Mouse (Mus musculus): ENCODE data around the gene Smim12. TPM values are rescaled to one million over a fixed set of nuclear protein-coding genes. Genes with fewer than 3 reads are reported as not detected.

Gene Smim12
- 57.0 and 58.6 TPM in 2 replicates for polyA plus RNA-seq (2014; fragmentation: Nextera tagmentation; extraction: Ambion mirVana)

DNA sequence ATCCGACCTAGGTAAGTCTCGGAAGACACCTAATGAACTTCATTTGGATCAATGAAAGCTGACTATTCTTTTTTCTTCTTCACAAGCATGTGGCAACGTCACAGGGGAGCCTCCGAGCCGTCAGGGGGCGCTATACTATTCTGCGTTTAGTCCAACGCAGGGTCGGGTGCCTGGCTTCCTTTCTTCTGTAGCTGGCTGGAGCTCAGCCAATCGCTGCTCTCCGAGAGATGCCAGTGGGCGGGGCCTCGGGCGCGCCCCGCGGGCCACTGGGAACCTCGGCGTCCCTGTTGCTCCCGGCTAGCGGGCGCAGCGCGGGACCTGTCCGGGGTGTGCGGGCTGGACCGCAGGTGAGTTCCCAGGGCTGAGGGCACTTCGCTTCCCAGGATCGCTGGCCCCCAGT lies at the start of gene Smim12:
Gene Smim12 (plus strand): TSS at position 233 of the 400 bp plus-strand sequence.
- H3K9ac ChIP-seq (ENCODE audit: low read length) = peak within 1 kb of the TSS; percentile 82
- WGBS = under 1% methylated on average over 29 of the region's 29 CpGs
- DNase-seq (ENCODE audit: low spot score) (peak; percentile 97), ATAC-seq (ENCODE audit: insufficient read depth, low FRiP score, low TSS enrichment) (peak; percentile 96)
- peaks cover 8% of the 10 kb centered on the region for H3K4me1 ChIP-seq (ENCODE audit: control insufficient read depth, insufficient read depth, low read length)
- no peaks in the 10 kb centered on the region for H3K27me3 ChIP-seq (ENCODE audit: control insufficient read depth, insufficient read depth, low read length)
- no peak within 1 kb of the TSS for H3K27ac ChIP-seq (ENCODE audit: low read depth, low read length)
- H3K4me2 ChIP-seq (ENCODE audit: low read depth) = peak within 1 kb of the TSS; percentile 95
- H3K36me3 ChIP-seq (ENCODE audit: control insufficient read depth, insufficient read depth, low read length) = no peaks in the 10 kb centered on the region
- H3K4me3 ChIP-seq (ENCODE audit: low read depth, low read length) = peak within 1 kb of the TSS; percentile 79
- H3K9me3 ChIP-seq (ENCODE audit: control insufficient read depth, low read length) = no peaks in the 10 kb centered on the region

DNA sequence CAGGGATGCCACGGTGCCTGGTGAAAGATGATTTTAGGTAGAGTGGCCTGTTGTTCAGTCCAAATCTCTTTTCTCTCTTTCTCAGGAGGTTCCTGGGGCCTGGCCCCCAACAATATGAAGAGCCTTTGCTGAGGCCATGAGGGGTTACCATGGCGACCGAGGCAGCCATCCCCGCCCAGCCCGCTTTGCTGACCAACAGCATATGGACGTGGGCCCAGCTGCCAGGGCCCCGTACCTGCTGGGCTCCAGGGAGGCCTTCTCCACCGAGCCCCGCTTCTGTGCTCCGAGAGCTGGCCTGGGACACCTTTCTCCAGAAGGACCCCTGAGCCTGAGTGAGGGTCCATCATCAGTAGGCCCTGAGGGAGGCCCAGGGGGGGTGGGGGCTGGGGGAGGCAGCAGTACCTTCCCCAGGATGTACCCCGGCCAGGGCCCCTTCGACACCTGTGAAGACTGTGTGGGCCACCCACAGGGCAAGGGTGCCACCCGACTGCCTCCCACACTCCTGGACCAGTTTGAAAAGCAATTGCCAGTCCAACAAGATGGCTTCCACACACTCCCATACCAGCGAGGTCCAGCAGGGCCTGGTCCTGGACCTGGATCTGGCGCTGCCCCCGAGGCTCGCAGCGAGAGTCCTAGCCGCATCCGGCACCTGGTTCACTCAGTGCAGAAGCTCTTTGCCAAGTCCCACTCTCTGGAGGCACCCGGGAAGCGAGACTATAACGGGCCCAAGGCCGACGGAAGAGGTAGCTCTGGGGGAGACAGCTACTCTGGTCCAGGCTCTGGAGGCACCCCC lies 48.9 kb upstream of the Smim12 start:
- H3K36me3 ChIP-seq (ENCODE audit: control insufficient read depth, insufficient read depth, low read length) = no peaks in the 10 kb centered on the region
- no peak overlapping the region for H3K27ac ChIP-seq (ENCODE audit: low read depth, low read length)
- DNase-seq (ENCODE audit: low spot score) (no peak), ATAC-seq (ENCODE audit: insufficient read depth, low FRiP score, low TSS enrichment) (no peak)
- H3K4me3 ChIP-seq (ENCODE audit: low read depth, low read length) = no peak overlapping the region
- H3K9me3 ChIP-seq (ENCODE audit: control insufficient read depth, low read length) = no peaks in the 10 kb centered on the region
- no peak overlapping the region for H3K9ac ChIP-seq (ENCODE audit: low read length)
- H3K4me2 ChIP-seq (ENCODE audit: low read depth) = no peak overlapping the region
- H3K27me3 ChIP-seq (ENCODE audit: control insufficient read depth, insufficient read depth, low read length) = peaks cover 2% of the 10 kb centered on the region; the same call in 1 of the 2 replicates
- WGBS = 82% methylated on average over 25 of the region's 25 CpGs
- no peaks in the 10 kb centered on the region for H3K4me1 ChIP-seq (ENCODE audit: control insufficient read depth, insufficient read depth, low read length)

DNA sequence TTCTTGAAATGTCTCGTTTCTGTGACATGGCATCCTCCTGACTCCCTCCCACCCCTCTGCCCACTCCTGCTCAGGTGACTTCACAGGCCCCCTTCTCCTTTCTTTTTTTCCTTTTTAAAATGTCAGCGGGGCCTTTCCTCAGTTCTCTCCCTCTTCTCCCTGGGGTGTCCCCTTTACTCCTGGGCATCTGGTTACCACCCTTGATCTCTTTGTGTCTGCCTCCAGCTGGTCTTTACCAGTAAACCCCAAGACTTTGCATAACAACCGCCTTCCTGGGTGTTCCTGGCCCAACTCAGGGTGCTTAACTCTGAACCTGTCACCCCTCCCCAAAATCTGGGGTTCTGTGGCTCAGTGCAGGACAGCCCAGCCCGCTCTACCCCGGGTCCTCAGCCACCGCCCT lies 45.0 kb upstream of the Smim12 start:
- Histone ChIP-seq H3K4me3 (ENCODE audit: low read depth, low read length) (no peak overlapping the region), H3K9me3 (ENCODE audit: control insufficient read depth, low read length) (no peaks in the 10 kb centered on the region), H3K27ac (ENCODE audit: low read depth, low read length) (no peak overlapping the region), H3K36me3 (ENCODE audit: control insufficient read depth, insufficient read depth, low read length) (no peaks in the 10 kb centered on the region), H3K4me2 (ENCODE audit: low read depth) (no peak overlapping the region), H3K27me3 (ENCODE audit: control insufficient read depth, insufficient read depth, low read length) (peaks cover 2% of the 10 kb centered on the region; the same call in 1 of the 2 replicates), H3K9ac (ENCODE audit: low read length) (no peak overlapping the region; the same call in 1 of the 2 replicates), H3K4me1 (ENCODE audit: control insufficient read depth, insufficient read depth, low read length) (no peaks in the 10 kb centered on the region)
- no peak for DNase-seq (ENCODE audit: low spot score)
- ATAC-seq (ENCODE audit: insufficient read depth, low FRiP score, low TSS enrichment) = no peak
- 25% methylated on average over 6 of the region's 6 CpGs for WGBS

DNA sequence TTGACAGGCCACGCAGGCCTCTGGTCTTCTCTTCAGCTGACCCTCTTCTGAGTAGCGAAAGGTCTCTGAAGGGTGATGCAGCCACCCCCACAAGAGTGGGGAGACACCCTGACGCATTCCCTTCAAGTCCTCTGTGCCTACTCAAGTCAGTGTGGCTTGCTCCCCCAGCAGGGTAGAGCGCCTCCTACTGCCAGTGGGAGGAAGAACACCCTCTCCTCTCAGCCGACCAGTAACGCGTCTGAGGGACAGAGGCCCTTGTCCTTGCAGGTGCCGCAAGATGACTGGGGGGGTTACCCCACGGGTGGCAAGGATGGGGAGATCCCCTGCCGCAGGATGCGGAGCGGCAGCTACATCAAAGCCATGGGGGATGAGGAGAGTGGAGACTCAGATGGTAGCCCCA lies 44.2 kb upstream of the Smim12 start:
- 63% methylated on average over 12 of the region's 12 CpGs for WGBS
- Histone ChIP-seq H3K9ac (ENCODE audit: low read length) (no peak overlapping the region), H3K27ac (ENCODE audit: low read depth, low read length) (no peak overlapping the region)

DNA sequence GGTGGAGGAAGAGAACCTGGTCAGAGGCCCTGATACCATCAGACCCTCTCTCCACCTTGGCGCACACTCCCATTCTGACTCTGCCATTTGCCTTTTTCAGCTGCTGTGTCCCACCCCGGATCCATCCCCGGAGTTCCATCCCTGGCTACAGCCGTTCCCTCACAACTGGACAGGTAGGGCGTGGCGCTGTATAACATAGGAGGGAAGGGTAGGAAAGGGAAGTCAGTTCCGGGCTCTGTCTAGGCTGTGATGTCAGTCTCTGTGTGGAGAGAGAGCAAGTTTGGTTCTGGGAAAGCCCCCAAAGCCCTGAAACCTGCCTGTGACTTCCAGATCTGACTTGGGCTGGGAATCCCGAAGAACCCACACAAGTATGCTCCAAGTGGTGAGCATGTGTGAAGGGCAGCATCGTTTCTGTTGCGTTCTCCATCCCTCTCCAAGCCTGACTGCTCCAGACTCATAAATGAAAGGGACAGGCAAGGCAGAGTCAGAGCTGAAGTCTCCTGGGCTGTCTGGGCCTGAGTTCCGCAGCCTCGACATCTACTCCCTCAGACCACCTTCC lies 43.3 kb upstream of the Smim12 start:
- 92% methylated on average over 12 of the region's 12 CpGs for WGBS
- H3K27me3 ChIP-seq (ENCODE audit: control insufficient read depth, insufficient read depth, low read length) = peaks cover 2% of the 10 kb centered on the region; the same call in 1 of the 2 replicates
- no peak overlapping the region for H3K27ac ChIP-seq (ENCODE audit: low read depth, low read length)
- no peak overlapping the region for H3K4me2 ChIP-seq (ENCODE audit: low read depth)
- H3K9me3 ChIP-seq (ENCODE audit: control insufficient read depth, low read length) = no peaks in the 10 kb centered on the region
- H3K36me3 ChIP-seq (ENCODE audit: control insufficient read depth, insufficient read depth, low read length) = no peaks in the 10 kb centered on the region
- H3K9ac ChIP-seq (ENCODE audit: low read length) = no peak overlapping the region
- H3K4me3 ChIP-seq (ENCODE audit: low read depth, low read length) = no peak overlapping the region
- ATAC-seq (ENCODE audit: insufficient read depth, low FRiP score, low TSS enrichment) = no peak
- no peaks in the 10 kb centered on the region for H3K4me1 ChIP-seq (ENCODE audit: control insufficient read depth, insufficient read depth, low read length)
- no peak for DNase-seq (ENCODE audit: low spot score)

More for the DNA sequence above, 44.2 kb upstream of the Smim12 start:
- H3K4me2 ChIP-seq (ENCODE audit: low read depth) = no peak overlapping the region
- DNase-seq (ENCODE audit: low spot score) = no peak
- ATAC-seq (ENCODE audit: insufficient read depth, low FRiP score, low TSS enrichment) = no peak
- H3K36me3 ChIP-seq (ENCODE audit: control insufficient read depth, insufficient read depth, low read length) = no peaks in the 10 kb centered on the region
- H3K9me3 ChIP-seq (ENCODE audit: control insufficient read depth, low read length) = no peaks in the 10 kb centered on the region
- no peaks in the 10 kb centered on the region for H3K4me1 ChIP-seq (ENCODE audit: control insufficient read depth, insufficient read depth, low read length)
- H3K4me3 ChIP-seq (ENCODE audit: low read depth, low read length) = no peak overlapping the region
- peaks cover 2% of the 10 kb centered on the region; the same call in 1 of the 2 replicates for H3K27me3 ChIP-seq (ENCODE audit: control insufficient read depth, insufficient read depth, low read length)

DNA sequence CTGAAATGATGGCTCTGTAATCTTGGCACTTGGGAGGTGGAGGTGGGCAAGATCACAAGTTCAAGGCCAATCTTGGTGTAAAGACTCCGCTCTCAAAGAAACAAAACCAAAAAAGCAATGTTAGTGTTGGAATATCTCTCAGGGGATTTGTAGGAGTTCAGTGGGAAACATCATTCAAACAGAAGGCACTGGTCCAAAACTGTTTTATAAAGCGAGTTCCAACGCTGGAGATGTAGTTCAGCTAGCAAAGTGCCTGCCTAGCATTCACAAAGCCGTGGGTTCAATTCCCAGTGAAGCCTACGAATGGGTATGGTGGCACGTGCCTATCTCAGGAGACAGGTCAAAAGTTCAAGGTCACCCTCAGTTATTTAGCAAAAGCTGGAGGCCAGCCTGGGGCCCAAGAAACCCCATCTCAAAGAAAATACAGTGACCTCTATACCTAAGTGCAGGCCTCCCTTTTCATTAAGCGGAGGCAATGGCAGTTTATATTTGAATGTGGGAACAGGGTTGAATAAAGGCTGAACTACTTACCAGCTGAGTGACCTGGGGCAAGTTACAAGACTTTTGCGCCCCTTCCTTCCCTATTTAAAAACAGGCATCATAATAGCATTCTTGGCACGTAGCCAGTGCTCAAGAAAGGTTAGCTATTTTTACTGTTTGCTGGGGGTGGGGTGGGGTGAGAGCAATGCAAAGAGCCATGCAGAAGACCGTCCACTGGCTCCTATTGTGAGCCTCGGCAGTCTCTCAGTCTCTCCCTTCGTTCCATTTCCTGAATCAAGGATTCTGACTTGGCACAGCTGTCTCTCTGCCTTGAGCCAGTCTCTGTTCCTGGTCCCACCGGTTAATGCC lies 42.6 kb upstream of the Smim12 start:
- no peaks in the 10 kb centered on the region for H3K9me3 ChIP-seq (ENCODE audit: control insufficient read depth, low read length)
- H3K4me3 ChIP-seq (ENCODE audit: low read depth, low read length) = no peak overlapping the region
- no peak overlapping the region for H3K9ac ChIP-seq (ENCODE audit: low read length)
- H3K4me1 ChIP-seq (ENCODE audit: control insufficient read depth, insufficient read depth, low read length) = no peaks in the 10 kb centered on the region
- no peak for DNase-seq (ENCODE audit: low spot score)
- H3K27ac ChIP-seq (ENCODE audit: low read depth, low read length) = no peak overlapping the region
- no peaks in the 10 kb centered on the region for H3K36me3 ChIP-seq (ENCODE audit: control insufficient read depth, insufficient read depth, low read length)
- no peak for ATAC-seq (ENCODE audit: insufficient read depth, low FRiP score, low TSS enrichment)
- WGBS = 79% methylated on average over 13 of the region's 13 CpGs
- peaks cover 2% of the 10 kb centered on the region; the same call in 1 of the 2 replicates for H3K27me3 ChIP-seq (ENCODE audit: control insufficient read depth, insufficient read depth, low read length)
- no peak overlapping the region for H3K4me2 ChIP-seq (ENCODE audit: low read depth)

DNA sequence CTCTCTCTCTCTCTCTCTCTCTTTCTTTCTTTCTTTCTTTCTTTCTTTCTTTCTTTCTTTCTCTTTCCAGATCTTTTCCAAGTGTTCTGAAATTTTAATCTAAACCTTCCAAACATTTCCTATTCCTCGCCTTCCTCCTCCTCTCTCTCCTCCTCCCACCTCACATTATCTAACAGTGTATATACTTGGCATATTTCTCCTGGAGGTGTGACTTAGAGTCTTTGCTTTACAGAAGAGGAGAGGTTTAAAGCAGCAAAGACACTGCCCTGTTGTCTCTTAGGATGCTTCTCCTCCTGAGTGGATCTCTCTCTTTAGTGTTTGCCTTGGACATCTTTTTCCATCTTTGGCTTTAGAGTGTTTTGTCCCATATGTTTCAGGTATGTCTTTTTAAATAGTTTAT lies 40.5 kb upstream of the Smim12 start:
- Histone ChIP-seq H3K27me3 (ENCODE audit: control insufficient read depth, insufficient read depth, low read length) (no peaks in the 10 kb centered on the region), H3K9ac (ENCODE audit: low read length) (no peak overlapping the region), H3K9me3 (ENCODE audit: control insufficient read depth, low read length) (no peaks in the 10 kb centered on the region), H3K27ac (ENCODE audit: low read depth, low read length) (no peak overlapping the region), H3K36me3 (ENCODE audit: control insufficient read depth, insufficient read depth, low read length) (no peaks in the 10 kb centered on the region), H3K4me2 (ENCODE audit: low read depth) (no peak overlapping the region), H3K4me1 (ENCODE audit: control insufficient read depth, insufficient read depth, low read length) (no peaks in the 10 kb centered on the region), H3K4me3 (ENCODE audit: low read depth, low read length) (no peak overlapping the region)
- DNase-seq (ENCODE audit: low spot score) = no peak
- ATAC-seq (ENCODE audit: insufficient read depth, low FRiP score, low TSS enrichment) = no peak
- no CpG with 5 or more reads among the region's 1 CpGs for WGBS

DNA sequence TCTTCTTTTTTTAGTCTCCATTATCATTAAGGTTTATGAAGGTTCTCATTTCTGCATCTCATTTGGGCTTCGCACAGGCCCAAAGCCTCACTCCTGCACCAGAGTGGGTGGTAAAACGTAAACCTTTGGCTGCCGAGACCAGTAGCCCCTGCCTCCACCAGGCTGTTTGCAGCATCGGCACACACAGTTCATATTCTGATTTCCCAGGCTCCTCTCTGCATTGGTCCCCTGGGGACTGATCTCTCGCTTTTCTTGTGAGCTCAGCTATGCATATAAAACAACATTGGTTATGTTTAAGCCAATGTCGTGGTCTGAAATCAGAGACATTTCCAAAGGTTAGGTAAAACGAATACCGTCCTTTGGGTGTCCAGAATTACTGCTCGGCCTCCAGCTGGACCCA lies 32.3 kb upstream of the Smim12 start:
- Histone ChIP-seq H3K9ac (ENCODE audit: low read length) (no peak overlapping the region), H3K36me3 (ENCODE audit: control insufficient read depth, insufficient read depth, low read length) (no peaks in the 10 kb centered on the region), H3K9me3 (ENCODE audit: control insufficient read depth, low read length) (no peaks in the 10 kb centered on the region), H3K27ac (ENCODE audit: low read depth, low read length) (no peak overlapping the region), H3K4me1 (ENCODE audit: control insufficient read depth, insufficient read depth, low read length) (no peaks in the 10 kb centered on the region), H3K4me3 (ENCODE audit: low read depth, low read length) (no peak overlapping the region), H3K4me2 (ENCODE audit: low read depth) (no peak overlapping the region), H3K27me3 (ENCODE audit: control insufficient read depth, insufficient read depth, low read length) (peaks cover 10% of the 10 kb centered on the region)
- DNase-seq (ENCODE audit: low spot score) = no peak
- 77% methylated on average over 9 of the region's 9 CpGs for WGBS
- ATAC-seq (ENCODE audit: insufficient read depth, low FRiP score, low TSS enrichment) = no peak

All from neural tube, embryonic 11.5 days (tissue).